Mouse (Mus musculus) left cerebral cortex, adult 8-10 months (tissue): ENCODE results near the gene Olfr616. TPM values are rescaled to one million over a fixed set of nuclear protein-coding genes. Genes with fewer than 3 reads are reported as not detected.
"Not testable (repeated sequence)": the region's sequence is repeated elsewhere in the genome, so short reads cannot be mapped to it uniquely, and the experiment has no call there.

Source experiments
- DNase-seq, 2 experiments: peaks; one replicate each; pipeline ENCODE4 v3.0.0; 2022; ENCODE audit warnings: low spot score in 2 of 2
- microRNA-seq, 2 experiments: library from miRNA; unstranded; fragments of <30 nt; microRNA quantifications; one replicate each; pipeline ENCODE4 v1.2.0; 2022
- total RNA-seq, 4 experiments: library from RNA; stranded (reverse); gene quantifications; 2 replicates each; pipeline ENCODE4 v1.2.4; 2022

Olfr616 gene
- total RNA-seq, result not detected

- no peak for DNase-seq
Observed at GRCm38 (mm10) chr7:103569043-103569442, at the start of gene Olfr616. TSS of gene Olfr616 (minus strand) at chr7:103569143.

GRCm38 (mm10) chr7:103612434-103612833, 43.5 kb upstream of the Olfr616 start, which contains the start of gene Olfr620:
TSS of gene Olfr620 (minus strand) at chr7:103612534.
- no peak for DNase-seq

- no peak for DNase-seq
Observed at GRCm38 (mm10) chr7:103607425-103607824, 38.5 kb upstream of the Olfr616 start.

GRCm38 (mm10) chr7:103600275-103600674, 31.3 kb upstream of the Olfr616 start, which contains the start of gene Olfr619:
TSS of gene Olfr619 (plus strand) at chr7:103600575.
- DNase-seq, result no peak

- DNase-seq, result no peak
Observed at GRCm38 (mm10) chr7:103589803-103590202, 20.9 kb upstream of the Olfr616 start, which contains the start of gene Olfr618. TSS of gene Olfr618 (plus strand) at chr7:103590103.

- no peak for DNase-seq
Observed at GRCm38 (mm10) chr7:103572761-103573160, 3.8 kb upstream of the Olfr616 start, which contains the start of gene Olfr617. TSS of gene Olfr617 (plus strand) at chr7:103573061.

- DNase-seq, result no peak
Observed at GRCm38 (mm10) chr7:103555779-103556178, 13.2 kb downstream of the Olfr616 start, which contains the start of gene Olfr615. TSS of gene Olfr615 (plus strand) at chr7:103556079.

- no peak for DNase-seq
Observed at GRCm38 (mm10) chr7:103547774-103548173, 21.2 kb downstream of the Olfr616 start, which contains the start of gene Olfr613. TSS of gene Olfr613 (plus strand) at chr7:103548074.

- DNase-seq, result not testable (repeated sequence)
Observed at GRCm38 (mm10) chr7:103542617-103543016, 26.3 kb downstream of the Olfr616 start, which contains the start of gene Olfr612. TSS of gene Olfr612 (minus strand) at chr7:103542717.

- not testable (repeated sequence) for DNase-seq
Observed at GRCm38 (mm10) chr7:103520746-103521145, 48.2 kb downstream of the Olfr616 start, which contains the start of gene Olfr611. TSS of gene Olfr611 (minus strand) at chr7:103520846.

Small RNA genes lying within 50 kb of the gene (microRNA-seq; reads per million reads assigned to microRNA genes)
- gene Gm26506, result 0 reads per million in 2 experiments

Other genes starting within 250 kb of the Olfr616 start
- not detected for gene Olfr598, start 245.6 kb downstream of the Olfr616 start, total RNA-seq
- not detected for gene Olfr599, start 233.2 kb downstream of the Olfr616 start, total RNA-seq
- gene Olfr600, start 219.5 kb downstream of the Olfr616 start, total RNA-seq, result not detected
- gene Olfr601, start 206.5 kb downstream of the Olfr616 start, total RNA-seq, result not detected
- gene Olfr603, start 183.0 kb downstream of the Olfr616 start, total RNA-seq, result not detected
- not detected for gene Usp17lc, start 154.1 kb downstream of the Olfr616 start, total RNA-seq
- gene Olfr605, start 123.7 kb downstream of the Olfr616 start, total RNA-seq, result not detected
- gene Olfr606, start 120.1 kb downstream of the Olfr616 start, total RNA-seq, result not detected
- gene Olfr607, start 105.0 kb downstream of the Olfr616 start, total RNA-seq, result not detected
- gene Olfr608, start 99.3 kb downstream of the Olfr616 start, total RNA-seq, result not detected
- not detected for gene Olfr609, start 71.1 kb downstream of the Olfr616 start, total RNA-seq
- not detected for gene Olfr610, start 57.0 kb downstream of the Olfr616 start, total RNA-seq
- not detected for gene Olfr611, start 48.3 kb downstream of the Olfr616 start, total RNA-seq
- gene Olfr612, start 26.4 kb downstream of the Olfr616 start, total RNA-seq, result not detected
- gene Olfr613, start 21.1 kb downstream of the Olfr616 start, total RNA-seq, result not detected
- gene Olfr615, start 13.1 kb downstream of the Olfr616 start, total RNA-seq, result not detected
- not detected for gene Olfr617, start 3.9 kb upstream of the Olfr616 start, total RNA-seq
- gene Olfr618, start 21.0 kb upstream of the Olfr616 start, total RNA-seq, result not detected
- not detected for gene Olfr619, start 31.4 kb upstream of the Olfr616 start, total RNA-seq
- not detected for gene Olfr620, start 43.4 kb upstream of the Olfr616 start, total RNA-seq
- not detected for gene Olfr622, start 73.6 kb upstream of the Olfr616 start, total RNA-seq
- not detected for gene Olfr623, start 94.6 kb upstream of the Olfr616 start, total RNA-seq
- gene Olfr624, start 102.0 kb upstream of the Olfr616 start, total RNA-seq, result under 1 TPM in 2 of 4 experiments, not detected in 2; 0.09 TPM
- not detected for gene Olfr625-ps1, start 113.6 kb upstream of the Olfr616 start, total RNA-seq
- not detected for gene Olfr243, start 145.5 kb upstream of the Olfr616 start, total RNA-seq
- gene Olfr628, start 161.2 kb upstream of the Olfr616 start, total RNA-seq, result not detected
- gene Olfr629, start 175.8 kb upstream of the Olfr616 start, total RNA-seq, result not detected
- gene Olfr630, start 188.2 kb upstream of the Olfr616 start, total RNA-seq, result not detected
- not detected for gene Olfr69, start 202.5 kb upstream of the Olfr616 start, total RNA-seq
- gene Olfr68, start 210.6 kb upstream of the Olfr616 start, total RNA-seq, result not detected
- not detected for gene Olfr67, start 222.7 kb upstream of the Olfr616 start, total RNA-seq
- gene Hbb-bt, start 244.9 kb upstream of the Olfr616 start, total RNA-seq, result 10 to 100 TPM; 16.8 to 31.9 (median 25.7) TPM